Mouse (Mus musculus): ENCODE measurements around the gene Gmfg. TPM values are rescaled to one million over a fixed set of nuclear protein-coding genes. Genes with fewer than 3 reads are reported as not detected.

Gene Gmfg
- 6.7 and 7.1 TPM in 2 replicates for polyA plus RNA-seq (2016; fragmentation: Nextera tagmentation; extraction: Ambion mirVana)

DNA sequence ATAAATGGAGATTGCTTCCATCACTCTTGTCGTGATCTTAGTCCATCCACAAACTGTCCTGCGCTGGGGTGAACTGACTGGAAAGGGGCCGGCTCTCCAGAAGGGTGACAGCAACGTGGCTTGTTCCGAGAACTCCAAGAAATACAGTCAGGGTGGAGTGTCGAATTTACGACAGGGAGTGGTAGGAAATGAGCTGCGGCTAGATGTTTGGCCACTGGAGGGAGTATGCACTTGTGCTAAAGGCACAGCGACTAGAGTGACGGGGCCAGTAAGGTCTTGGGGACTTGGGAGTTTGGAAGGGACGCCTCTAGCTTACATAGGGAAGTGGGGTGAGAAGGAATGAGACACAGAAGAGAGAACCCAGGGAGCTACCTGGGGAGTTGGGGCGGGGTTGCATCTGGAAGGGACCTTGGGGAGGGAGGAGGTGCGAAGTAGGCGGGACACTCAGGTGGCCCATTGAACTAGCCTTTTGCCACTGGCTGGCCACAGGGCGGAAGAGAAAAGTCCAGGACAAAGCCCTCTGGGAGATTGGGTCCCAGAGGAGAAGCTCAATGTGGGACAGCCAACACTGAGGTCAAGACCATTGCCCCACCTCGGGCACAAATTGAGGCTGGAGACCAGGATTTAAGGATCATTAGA lies at the start of gene Gmfg:
TSS of gene Gmfg (plus strand) at position 516 of the 639 bp plus-strand sequence.
- Histone ChIP-seq H3K36me3 (peaks cover 19% of the 10 kb centered on the region), H3K27me3 (ENCODE audit: insufficient read depth, poor library complexity, severe bottlenecking) (no peaks in the 10 kb centered on the region), H3K4me1 (replicated peaks) (peaks cover 42% of the 10 kb centered on the region), H3K4me3 (peak within 1 kb of the TSS; percentile 96), H3K27ac (peak within 1 kb of the TSS; percentile 90), H3K9me3 (no peaks in the 10 kb centered on the region)
- 2% methylated on average over 16 of the region's 16 CpGs for WGBS
- DNase-seq (ENCODE audit: low spot score) = peak; percentile 82

- no peak overlapping the region for H3K4me3 ChIP-seq
- 97% methylated on average over 3 of the region's 3 CpGs for WGBS
- H3K27ac ChIP-seq = no peak overlapping the region
- no peaks in the 10 kb centered on the region for H3K9me3 ChIP-seq
- no peaks in the 10 kb centered on the region for H3K27me3 ChIP-seq (ENCODE audit: insufficient read depth, poor library complexity, severe bottlenecking)
- H3K36me3 ChIP-seq = peaks cover 66% of the 10 kb centered on the region
- peaks cover 27% of the 10 kb centered on the region for H3K4me1 ChIP-seq (replicated peaks)
- DNase-seq (ENCODE audit: low spot score) = no peak
Observed at GRCm38 (mm10) chr7:28390331-28390730, 46.9 kb upstream of the Gmfg start.

- WGBS = under 1% methylated on average over 58 of the region's 58 CpGs
- Histone ChIP-seq H3K27me3 (ENCODE audit: insufficient read depth, poor library complexity, severe bottlenecking) (no peaks in the 10 kb centered on the region), H3K27ac (peak within 1 kb of the TSS; percentile 88), H3K9me3 (no peaks in the 10 kb centered on the region), H3K36me3 (peaks cover 66% of the 10 kb centered on the region), H3K4me3 (peak within 1 kb of the TSS; percentile 96), H3K4me1 (replicated peaks) (peaks cover 23% of the 10 kb centered on the region)
- peak; percentile 95 for DNase-seq (ENCODE audit: low spot score)
Observed at GRCm38 (mm10) chr7:28392429-28393271, 44.6 kb upstream of the Gmfg start, which contains the start of the genes Med29 and Paf1. Gene Med29, minus strand, starts transcription at chr7:28392708. Gene Paf1, plus strand, starts transcription at chr7:28392951.

GRCm38 (mm10) chr7:28393272-28393951 lies 43.8 kb upstream of the Gmfg start:
- no peaks in the 10 kb centered on the region for H3K27me3 ChIP-seq (ENCODE audit: insufficient read depth, poor library complexity, severe bottlenecking)
- peaks cover 66% of the 10 kb centered on the region for H3K36me3 ChIP-seq
- DNase-seq (ENCODE audit: low spot score) = no peak
- H3K4me1 ChIP-seq (replicated peaks) = peaks cover 23% of the 10 kb centered on the region
- WGBS = 5% methylated on average over 22 of the region's 22 CpGs
- H3K9me3 ChIP-seq = no peaks in the 10 kb centered on the region
- H3K27ac ChIP-seq = peak overlapping the region; percentile 88
- peak overlapping the region; percentile 96 for H3K4me3 ChIP-seq

- no peak for DNase-seq (ENCODE audit: low spot score)
- no peak overlapping the region for H3K27ac ChIP-seq
- peaks cover 66% of the 10 kb centered on the region for H3K36me3 ChIP-seq
- peaks cover 23% of the 10 kb centered on the region for H3K4me1 ChIP-seq (replicated peaks)
- no peaks in the 10 kb centered on the region for H3K9me3 ChIP-seq
- no peak overlapping the region for H3K4me3 ChIP-seq
- H3K27me3 ChIP-seq (ENCODE audit: insufficient read depth, poor library complexity, severe bottlenecking) = no peaks in the 10 kb centered on the region
- 97% methylated on average over 4 of the region's 4 CpGs for WGBS
Observed at GRCm38 (mm10) chr7:28395425-28395824, 41.8 kb upstream of the Gmfg start.

GRCm38 (mm10) chr7:28398000-28398399 lies 39.2 kb upstream of the Gmfg start:
- H3K4me1 ChIP-seq (replicated peaks) = peaks cover 9% of the 10 kb centered on the region
- no peak overlapping the region for H3K27ac ChIP-seq
- WGBS = 69% methylated on average over 3 of the region's 3 CpGs
- DNase-seq (ENCODE audit: low spot score) = no peak
- no peaks in the 10 kb centered on the region for H3K9me3 ChIP-seq
- no peak overlapping the region for H3K4me3 ChIP-seq
- peaks cover 86% of the 10 kb centered on the region for H3K36me3 ChIP-seq
- H3K27me3 ChIP-seq (ENCODE audit: insufficient read depth, poor library complexity, severe bottlenecking) = no peaks in the 10 kb centered on the region

DNA sequence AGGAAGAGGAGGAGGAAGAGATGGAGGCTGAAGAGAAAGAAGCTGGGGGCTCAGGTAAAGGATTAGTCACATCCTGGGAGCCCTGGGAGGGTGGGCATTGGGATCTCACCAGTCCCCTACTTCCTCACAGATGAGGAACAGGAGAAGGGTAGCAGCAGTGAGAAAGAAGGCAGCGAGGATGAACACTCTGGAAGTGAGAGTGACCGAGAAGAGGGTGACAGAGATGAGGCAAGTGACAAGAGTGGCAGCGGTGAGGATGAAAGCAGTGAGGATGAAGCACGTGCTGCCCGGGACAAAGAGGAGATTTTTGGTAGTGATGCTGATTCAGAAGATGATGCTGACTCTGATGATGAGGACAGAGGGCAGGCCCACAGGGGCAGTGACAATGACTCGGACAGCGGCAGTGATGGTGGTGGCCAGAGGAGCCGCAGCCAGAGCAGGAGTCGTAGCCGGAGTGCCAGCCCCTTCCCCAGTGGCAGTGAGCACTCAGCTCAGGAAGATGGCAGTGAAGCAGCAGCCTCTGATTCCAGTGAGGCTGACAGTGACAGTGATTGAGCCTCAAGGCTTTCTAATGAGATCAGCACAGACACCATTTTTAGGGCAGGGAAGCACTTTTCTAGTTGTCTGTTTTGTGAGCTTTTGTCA lies 38.4 kb upstream of the Gmfg start:
- Histone ChIP-seq H3K4me1 (replicated peaks) (peaks cover 2% of the 10 kb centered on the region), H3K36me3 (peaks cover 94% of the 10 kb centered on the region), H3K27me3 (ENCODE audit: insufficient read depth, poor library complexity, severe bottlenecking) (no peaks in the 10 kb centered on the region), H3K9me3 (no peaks in the 10 kb centered on the region), H3K4me3 (no peak overlapping the region), H3K27ac (no peak overlapping the region)
- no peak for DNase-seq (ENCODE audit: low spot score)
- 93% methylated on average over 10 of the region's 10 CpGs for WGBS

GRCm38 (mm10) chr7:28401030-28401429 lies 36.2 kb upstream of the Gmfg start:
- Histone ChIP-seq H3K4me1 (replicated peaks) (no peaks in the 10 kb centered on the region), H3K4me3 (no peak overlapping the region), H3K36me3 (peaks cover 99% of the 10 kb centered on the region), H3K9me3 (no peaks in the 10 kb centered on the region), H3K27ac (no peak overlapping the region), H3K27me3 (ENCODE audit: insufficient read depth, poor library complexity, severe bottlenecking) (no peaks in the 10 kb centered on the region)
- 86% methylated on average over 1 of the region's 1 CpGs for WGBS
- DNase-seq (ENCODE audit: low spot score) = no peak

DNA sequence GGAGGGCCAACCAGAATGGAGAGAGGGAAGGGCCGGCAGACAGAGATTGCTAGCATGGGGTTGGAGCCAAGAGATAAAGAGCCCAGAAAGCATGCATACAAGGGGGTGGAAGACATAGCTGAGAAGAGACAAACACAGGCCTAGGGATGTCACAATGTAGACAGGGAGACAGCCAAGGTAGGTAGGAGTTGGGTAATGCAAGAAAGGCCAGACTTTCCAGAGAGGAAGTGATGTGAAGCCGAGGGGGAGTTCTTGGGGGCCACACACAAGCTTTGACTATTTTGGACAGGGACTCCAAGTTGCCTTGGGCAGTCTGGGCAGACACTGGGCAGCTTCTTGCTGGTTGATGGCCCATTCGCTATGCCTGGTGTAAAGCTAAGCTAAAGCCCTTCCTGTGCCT lies 35.3 kb upstream of the Gmfg start:
- H3K4me1 ChIP-seq (replicated peaks) = no peaks in the 10 kb centered on the region
- H3K36me3 ChIP-seq = peaks cover 99% of the 10 kb centered on the region
- WGBS = 77% methylated on average over 3 of the region's 3 CpGs
- no peaks in the 10 kb centered on the region for H3K9me3 ChIP-seq
- H3K4me3 ChIP-seq = no peak overlapping the region
- no peaks in the 10 kb centered on the region for H3K27me3 ChIP-seq (ENCODE audit: insufficient read depth, poor library complexity, severe bottlenecking)
- DNase-seq (ENCODE audit: low spot score) = no peak
- no peak overlapping the region for H3K27ac ChIP-seq

GRCm38 (mm10) chr7:28410841-28411475 lies 26.3 kb upstream of the Gmfg start:
- Histone ChIP-seq H3K4me1 (replicated peaks) (no peaks in the 10 kb centered on the region), H3K4me3 (no peak overlapping the region), H3K9me3 (no peaks in the 10 kb centered on the region), H3K27ac (no peak overlapping the region), H3K27me3 (ENCODE audit: insufficient read depth, poor library complexity, severe bottlenecking) (no peaks in the 10 kb centered on the region), H3K36me3 (peaks cover 99% of the 10 kb centered on the region)
- WGBS = 92% methylated on average over 3 of the region's 3 CpGs
- DNase-seq (ENCODE audit: low spot score) = no peak

DNA sequence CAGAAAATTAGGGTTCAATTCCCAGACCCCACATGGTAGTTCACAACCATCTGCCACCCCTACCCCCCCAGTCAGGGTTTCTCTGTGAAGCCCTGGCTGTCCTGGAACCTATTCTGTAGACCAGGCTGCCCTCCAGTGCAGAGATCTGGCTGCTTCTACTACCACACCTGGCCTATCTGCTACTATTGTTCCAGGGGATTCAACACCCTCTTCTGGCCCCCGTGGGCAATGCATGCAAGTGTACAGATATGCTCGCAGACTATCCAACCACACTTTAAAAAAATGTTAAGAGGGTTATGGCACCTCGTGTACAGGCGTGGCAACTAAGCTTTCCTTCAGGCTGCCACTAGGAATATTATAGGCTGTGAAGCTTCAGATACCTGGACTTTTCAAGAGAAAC lies 24.4 kb upstream of the Gmfg start:
- Histone ChIP-seq H3K9me3 (no peaks in the 10 kb centered on the region), H3K4me1 (replicated peaks) (no peaks in the 10 kb centered on the region), H3K36me3 (peaks cover 99% of the 10 kb centered on the region), H3K4me3 (no peak overlapping the region), H3K27ac (no peak overlapping the region), H3K27me3 (ENCODE audit: insufficient read depth, poor library complexity, severe bottlenecking) (no peaks in the 10 kb centered on the region)
- DNase-seq (ENCODE audit: low spot score) = no peak
- WGBS = 93% methylated on average over 4 of the region's 4 CpGs

DNA sequence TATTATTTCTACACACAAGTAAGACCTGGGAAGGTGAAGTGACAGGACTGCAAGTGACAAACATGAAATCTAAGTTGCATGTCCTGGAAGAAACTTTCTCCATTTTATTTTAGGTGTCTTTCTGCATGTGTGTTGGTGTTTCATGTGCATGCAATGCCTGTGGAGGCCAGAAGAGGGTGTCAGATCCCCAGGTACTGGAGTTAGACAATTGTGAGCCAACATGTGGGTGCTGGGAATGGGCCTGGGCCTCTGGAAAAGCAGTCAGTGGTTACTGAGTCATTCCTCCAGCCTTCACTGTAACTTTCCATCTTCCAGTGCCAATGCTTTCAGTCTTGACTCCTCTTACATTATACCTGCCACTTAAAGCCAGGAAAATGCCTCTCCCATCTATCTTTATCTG lies 19.9 kb upstream of the Gmfg start:
- no peaks in the 10 kb centered on the region for H3K4me1 ChIP-seq (replicated peaks)
- no peaks in the 10 kb centered on the region for H3K27me3 ChIP-seq (ENCODE audit: insufficient read depth, poor library complexity, severe bottlenecking)
- H3K9me3 ChIP-seq = no peaks in the 10 kb centered on the region
- H3K4me3 ChIP-seq = no peak overlapping the region
- peaks cover 100% of the 10 kb centered on the region for H3K36me3 ChIP-seq
- no peak for DNase-seq (ENCODE audit: low spot score)
- H3K27ac ChIP-seq = no peak overlapping the region
